Mouse (Mus musculus) WW6 (cell line): Measurements from ENCODE around the gene Fsd1.

Experiments
- DNase-seq: peaks from one replicate; pipeline ENCODE4 v3.0.0-alpha.2; 2013; ENCODE audit warnings: low read depth, low spot score

Fsd1 gene

GRCm38 (mm10) chr17:56009088-56009961, 23.0 kb downstream of the Fsd1 start:
- peak; percentile 75 for DNase-seq

DNA sequence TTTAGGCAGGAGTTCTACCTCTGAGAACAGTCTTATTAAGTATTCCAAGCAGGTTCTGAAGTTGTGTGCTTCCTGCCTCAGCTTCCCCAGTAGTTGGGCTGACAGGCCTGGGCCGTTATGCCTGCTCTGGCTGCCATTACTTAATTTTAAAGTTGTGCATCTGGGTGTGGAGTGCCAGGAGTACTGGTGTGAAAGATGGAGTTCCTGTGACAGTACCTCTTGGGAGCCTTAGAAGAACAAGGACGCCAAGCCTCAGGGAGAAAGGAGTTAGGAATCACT, 23.6 kb downstream of the Fsd1 start:
- no peak for DNase-seq

GRCm38 (mm10) chr17:56010255-56010654, 23.9 kb downstream of the Fsd1 start:
- DNase-seq = no peak

GRCm38 (mm10) chr17:56010681-56011080, 24.4 kb downstream of the Fsd1 start:
- DNase-seq = no peak

GRCm38 (mm10) chr17:56011441-56011840, 25.1 kb downstream of the Fsd1 start:
- no peak for DNase-seq

DNA sequence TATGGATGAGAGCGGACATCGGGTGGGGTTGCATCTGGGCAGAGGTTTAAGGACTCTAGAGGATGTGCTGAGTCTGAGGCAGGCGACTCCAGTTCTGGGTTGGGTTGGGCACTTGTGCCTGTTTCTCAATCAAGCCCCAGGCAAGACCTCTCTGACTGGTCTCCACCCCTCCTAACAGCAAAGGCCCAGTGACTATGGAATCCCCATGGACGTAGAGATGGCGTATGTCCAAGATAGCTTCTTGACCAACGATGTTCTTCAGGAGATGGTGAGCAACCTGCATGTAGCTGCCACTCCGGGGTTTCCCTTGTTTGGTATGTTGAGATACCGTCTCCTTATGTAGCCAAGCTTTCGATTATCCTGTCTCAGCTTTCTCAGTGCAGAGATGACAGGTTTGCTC, 29.0 kb downstream of the Fsd1 start:
- DNase-seq = no peak

- no peak for DNase-seq
These were observed 30.1 kb downstream of the Fsd1 start for GRCm38 (mm10) chr17:56016382-56016781.

DNA sequence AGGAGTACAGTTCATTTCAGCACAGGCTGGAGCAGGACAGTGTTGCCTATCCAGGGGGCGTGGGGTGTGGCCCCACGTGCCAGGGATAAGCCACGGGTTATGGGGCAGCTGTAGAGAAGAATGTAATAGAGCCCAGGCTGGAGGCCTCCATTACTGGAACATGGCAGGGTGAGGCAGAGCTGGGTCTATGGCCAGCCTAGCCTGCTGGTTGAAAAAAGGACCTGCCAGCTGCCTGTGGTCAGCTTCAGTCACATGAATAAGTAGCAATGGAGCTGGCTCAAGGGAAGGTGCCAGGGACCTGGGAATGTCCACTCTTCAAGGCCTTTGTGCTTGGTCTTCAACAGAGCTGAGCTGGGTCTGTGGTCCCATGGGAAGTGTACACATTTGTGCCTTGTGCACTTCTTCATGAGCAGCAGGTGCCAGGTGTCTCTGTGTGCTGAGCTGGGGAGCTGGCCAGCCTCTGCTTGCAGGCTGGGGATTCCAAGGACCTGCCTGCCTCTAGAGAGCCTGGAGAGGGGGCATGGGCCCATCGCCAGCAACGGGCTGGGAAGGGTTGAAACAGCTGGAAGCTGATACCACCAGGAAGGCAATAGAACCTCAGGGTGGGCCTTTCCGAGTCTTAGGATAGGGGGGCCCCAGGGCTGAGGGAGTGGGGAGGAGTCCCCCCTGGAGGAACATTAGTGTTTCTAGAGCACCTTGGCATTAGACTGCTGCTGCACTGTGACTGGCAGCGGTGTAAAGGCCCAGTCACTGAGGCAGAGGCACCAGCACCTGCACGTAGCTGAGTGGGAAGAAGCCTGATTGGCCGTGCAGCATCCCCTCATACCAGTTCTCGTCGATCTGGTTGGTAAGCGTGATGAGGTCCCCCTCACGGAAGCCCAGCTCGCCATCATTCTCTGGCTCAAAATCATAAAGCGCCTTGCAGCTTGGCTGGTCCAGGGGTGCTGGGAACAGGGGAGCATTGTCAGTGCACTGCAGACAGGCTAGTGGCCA, 30.8 kb downstream of the Fsd1 start:
- DNase-seq = no peak

DNA sequence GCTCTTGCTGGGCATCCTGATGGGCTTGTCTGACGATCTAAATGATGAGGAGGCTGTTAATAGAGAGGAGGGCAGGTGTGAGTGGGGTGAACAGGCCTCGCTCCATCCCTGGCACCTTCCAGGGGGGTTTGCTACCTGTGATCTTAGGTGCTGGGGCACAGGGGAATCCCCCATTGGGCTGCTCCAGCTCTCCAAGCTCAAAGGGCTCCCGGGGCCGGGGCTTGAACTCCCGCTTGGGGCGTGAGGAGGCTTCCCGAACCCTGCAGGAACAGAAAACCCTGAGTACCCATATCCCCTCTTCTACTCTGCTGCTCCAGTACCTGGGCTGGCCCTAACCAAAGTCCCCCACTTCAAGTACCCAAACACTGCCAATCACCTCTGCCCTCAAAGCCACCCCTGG, 31.5 kb downstream of the Fsd1 start:
- no peak for DNase-seq

DNA sequence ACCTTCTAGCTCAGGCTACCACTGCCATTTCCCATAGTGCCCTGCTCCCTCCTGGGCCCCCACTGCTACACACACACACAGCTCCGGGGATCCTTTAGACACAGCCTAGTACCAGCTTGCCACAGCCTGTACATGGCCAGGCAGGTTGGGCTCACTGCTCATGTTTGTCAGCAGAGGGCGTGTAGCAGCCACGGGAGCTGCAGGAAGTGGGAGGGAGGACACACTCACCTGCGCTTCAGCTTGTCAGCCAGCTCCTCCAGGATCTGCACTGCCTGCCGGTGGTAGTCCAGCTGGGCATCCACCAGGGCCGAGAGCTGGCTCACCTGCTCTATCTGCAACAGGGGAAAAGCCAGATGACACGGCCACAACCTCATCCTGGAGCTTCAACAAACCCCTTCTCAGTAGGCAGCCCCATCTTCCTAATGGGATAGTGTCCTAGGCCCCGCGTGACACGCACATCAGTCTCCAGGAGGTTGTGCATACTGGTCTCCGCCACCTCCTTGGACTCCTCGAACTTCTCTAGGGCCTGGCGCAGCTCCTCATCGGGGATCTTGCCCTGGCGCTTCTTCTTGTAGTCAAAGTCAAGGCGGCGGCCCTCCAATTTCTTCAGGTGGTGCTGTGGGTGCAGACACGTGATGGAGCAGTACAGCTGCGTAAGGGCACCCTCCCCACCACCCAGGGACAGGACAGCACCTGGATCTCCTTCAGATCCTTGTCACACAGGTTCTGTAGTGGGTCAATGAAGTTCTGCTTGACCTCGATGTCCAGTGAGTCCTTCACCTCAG, 32.2 kb downstream of the Fsd1 start:
- DNase-seq = no peak

GRCm38 (mm10) chr17:56020400-56021084, 34.2 kb downstream of the Fsd1 start:
- DNase-seq = no peak

GRCm38 (mm10) chr17:56021161-56021910, 35.0 kb downstream of the Fsd1 start:
- no peak for DNase-seq

- no peak for DNase-seq
These were observed 36.1 kb downstream of the Fsd1 start for GRCm38 (mm10) chr17:56022131-56022988.

DNA sequence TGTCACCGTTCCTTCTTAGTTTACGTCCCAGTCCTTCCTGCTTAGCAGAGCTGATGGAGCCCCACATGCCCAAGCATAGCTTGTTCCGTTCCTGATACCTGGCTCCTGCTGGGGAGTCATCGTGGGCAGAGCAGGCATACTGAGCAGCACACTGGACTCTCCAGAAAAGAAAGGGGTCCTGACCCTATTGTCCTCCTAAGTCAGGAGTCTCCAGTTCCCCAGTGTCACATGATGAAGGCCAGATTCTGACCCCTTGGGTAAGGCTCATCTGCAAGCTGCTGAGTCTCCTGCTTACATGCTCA, 36.6 kb downstream of the Fsd1 start:
- no peak for DNase-seq

DNA sequence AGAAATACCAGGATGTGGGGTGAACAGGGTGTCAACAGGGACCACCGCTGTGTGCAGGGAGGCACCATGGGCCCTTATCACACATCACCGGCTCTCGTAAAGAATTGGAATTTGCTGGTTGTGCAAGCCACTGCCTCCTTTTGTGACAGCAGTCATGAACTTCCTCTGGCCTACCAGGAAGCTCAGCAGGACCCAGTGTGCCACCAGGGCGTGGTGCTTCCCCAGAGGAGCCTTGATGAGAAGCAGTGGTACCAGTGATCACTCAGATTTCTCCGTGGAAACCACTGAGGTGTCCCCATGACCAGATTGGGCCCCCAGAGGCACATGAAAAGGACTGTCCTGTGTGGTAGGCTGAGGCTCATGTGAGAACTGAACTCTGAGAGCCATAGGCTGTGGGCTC, 37.1 kb downstream of the Fsd1 start:
- DNase-seq = no peak

- no peak for DNase-seq
These were observed 38.2 kb downstream of the Fsd1 start for GRCm38 (mm10) chr17:56024476-56024875.

DNA sequence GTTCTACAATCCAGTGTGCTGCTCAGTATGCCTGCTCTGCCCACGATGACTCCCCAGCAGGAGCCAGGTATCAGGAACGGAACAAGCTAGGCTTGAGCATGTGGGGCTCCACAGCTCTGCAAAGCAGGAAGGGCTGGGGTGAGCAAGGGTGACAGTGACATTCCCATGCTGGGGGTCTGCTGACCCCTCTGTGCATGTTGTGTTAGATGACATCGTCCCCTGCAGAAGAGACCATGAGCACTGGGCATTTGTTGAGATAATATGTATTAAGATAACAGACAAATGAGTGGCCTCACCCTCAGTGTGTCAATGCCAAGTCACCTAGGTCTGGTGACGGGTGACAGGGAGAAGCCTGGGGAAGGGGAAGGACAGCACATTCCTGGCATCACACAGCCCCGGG, 38.6 kb downstream of the Fsd1 start:
- DNase-seq = no peak

- no peak for DNase-seq
These were observed 40.0 kb downstream of the Fsd1 start for GRCm38 (mm10) chr17:56026303-56026702.

- DNase-seq = no peak
These were observed 40.6 kb downstream of the Fsd1 start for GRCm38 (mm10) chr17:56026881-56027280.
